Mouse (Mus musculus): Measurements from ENCODE around the gene Wdr93. TPM values are rescaled to one million over a fixed set of nuclear protein-coding genes. Genes with fewer than 3 reads are reported as not detected.

Wdr93 gene
- polyA plus RNA-seq, 1 experiment from 2014 or later = 0.34 TPM

GRCm38 (mm10) chr7:79729743-79730370 lies 13.1 kb upstream of the Wdr93 start:
- H3K36me3 ChIP-seq = no peaks in the 10 kb centered on the region
- H3K4me1 ChIP-seq = peaks cover 3% of the 10 kb centered on the region; the same call in 1 of the 2 replicates
- peaks cover 39% of the 10 kb centered on the region for H3K27me3 ChIP-seq
- WGBS = 67% methylated on average over 11 of the region's 11 CpGs
- no peak overlapping the region for H3K27ac ChIP-seq (replicated peaks)
- H3K9ac ChIP-seq (replicated peaks) = no peak overlapping the region
- H3K9me3 ChIP-seq = no peaks in the 10 kb centered on the region
- H3K4me3 ChIP-seq = no peak overlapping the region
- ATAC-seq (ENCODE audit: low FRiP score, low read depth) = no peak
- no peak overlapping the region for H3K4me2 ChIP-seq (replicated peaks)

GRCm38 (mm10) chr7:79731438-79731837 lies 11.5 kb upstream of the Wdr93 start:
- Histone ChIP-seq H3K9ac (replicated peaks) (no peak overlapping the region), H3K4me3 (no peak overlapping the region), H3K36me3 (no peaks in the 10 kb centered on the region), H3K4me1 (peaks cover 3% of the 10 kb centered on the region; the same call in 1 of the 2 replicates), H3K9me3 (no peaks in the 10 kb centered on the region), H3K4me2 (replicated peaks) (no peak overlapping the region), H3K27ac (replicated peaks) (no peak overlapping the region), H3K27me3 (peaks cover 30% of the 10 kb centered on the region)
- no peak for ATAC-seq (ENCODE audit: low FRiP score, low read depth)
- WGBS = 77% methylated on average over 13 of the region's 13 CpGs

GRCm38 (mm10) chr7:79732622-79733021 lies 10.3 kb upstream of the Wdr93 start, which contains the start of gene Plin1:
Gene Plin1 (minus strand): TSS chr7:79732903.
- ATAC-seq (ENCODE audit: low FRiP score, low read depth) = no peak
- Histone ChIP-seq H3K4me1 (peaks cover 3% of the 10 kb centered on the region; the same call in 1 of the 2 replicates), H3K4me3 (no peak within 1 kb of the TSS), H3K27ac (replicated peaks) (no peak within 1 kb of the TSS), H3K9ac (replicated peaks) (no peak within 1 kb of the TSS), H3K4me2 (replicated peaks) (no peak within 1 kb of the TSS), H3K36me3 (peaks cover 7% of the 10 kb centered on the region; the same call in 1 of the 2 replicates), H3K27me3 (peaks cover 20% of the 10 kb centered on the region), H3K9me3 (no peaks in the 10 kb centered on the region)
- WGBS = 58% methylated on average over 4 of the region's 4 CpGs

GRCm38 (mm10) chr7:79734563-79734962 lies 8.4 kb upstream of the Wdr93 start:
- ATAC-seq (ENCODE audit: low FRiP score, low read depth) = no peak
- Histone ChIP-seq H3K4me1 (no peaks in the 10 kb centered on the region), H3K36me3 (peaks cover 7% of the 10 kb centered on the region; the same call in 1 of the 2 replicates), H3K27ac (replicated peaks) (no peak overlapping the region), H3K9ac (replicated peaks) (no peak overlapping the region), H3K9me3 (no peaks in the 10 kb centered on the region), H3K27me3 (peaks cover 17% of the 10 kb centered on the region), H3K4me2 (replicated peaks) (no peak overlapping the region), H3K4me3 (no peak overlapping the region)
- 81% methylated on average over 8 of the region's 8 CpGs for WGBS

- Histone ChIP-seq H3K27ac (replicated peaks) (no peak overlapping the region), H3K4me1 (no peaks in the 10 kb centered on the region), H3K4me3 (no peak overlapping the region), H3K9me3 (no peaks in the 10 kb centered on the region), H3K27me3 (peaks cover 10% of the 10 kb centered on the region), H3K4me2 (replicated peaks) (no peak overlapping the region), H3K9ac (replicated peaks) (no peak overlapping the region), H3K36me3 (peaks cover 7% of the 10 kb centered on the region; the same call in 1 of the 2 replicates)
- 95% methylated on average over 14 of the region's 14 CpGs for WGBS
- ATAC-seq (ENCODE audit: low FRiP score, low read depth) = no peak
These were observed 6.5 kb upstream of the Wdr93 start for GRCm38 (mm10) chr7:79736511-79736910.

GRCm38 (mm10) chr7:79738913-79739312 lies 4.0 kb upstream of the Wdr93 start:
- Histone ChIP-seq H3K4me2 (replicated peaks) (no peak overlapping the region), H3K27me3 (no peaks in the 10 kb centered on the region), H3K9ac (replicated peaks) (no peak overlapping the region), H3K4me1 (peaks cover 4% of the 10 kb centered on the region; the same call in 1 of the 2 replicates), H3K9me3 (no peaks in the 10 kb centered on the region), H3K4me3 (no peak overlapping the region), H3K36me3 (peaks cover 7% of the 10 kb centered on the region; the same call in 1 of the 2 replicates), H3K27ac (replicated peaks) (no peak overlapping the region)
- 93% methylated on average over 2 of the region's 2 CpGs for WGBS
- no peak for ATAC-seq (ENCODE audit: low FRiP score, low read depth)

GRCm38 (mm10) chr7:79740279-79740678 lies 2.7 kb upstream of the Wdr93 start:
- no peak overlapping the region for H3K4me2 ChIP-seq (replicated peaks)
- ATAC-seq (ENCODE audit: low FRiP score, low read depth) = no peak
- no peak overlapping the region for H3K27ac ChIP-seq (replicated peaks)
- peaks cover 4% of the 10 kb centered on the region; the same call in 1 of the 2 replicates for H3K4me1 ChIP-seq
- no peaks in the 10 kb centered on the region for H3K9me3 ChIP-seq
- no peaks in the 10 kb centered on the region for H3K27me3 ChIP-seq
- H3K9ac ChIP-seq (replicated peaks) = no peak overlapping the region
- WGBS = 83% methylated on average over 4 of the region's 4 CpGs
- no peak overlapping the region for H3K4me3 ChIP-seq
- H3K36me3 ChIP-seq = peaks cover 7% of the 10 kb centered on the region; the same call in 1 of the 2 replicates

GRCm38 (mm10) chr7:79742277-79742658 lies 695 bp upstream of the Wdr93 start:
- Histone ChIP-seq H3K36me3 (peaks cover under 1% of the 10 kb centered on the region; the same call in 1 of the 2 replicates), H3K9ac (replicated peaks) (peak overlapping the region; percentile 54), H3K4me3 (peak overlapping the region; percentile 64), H3K27me3 (no peaks in the 10 kb centered on the region), H3K9me3 (no peaks in the 10 kb centered on the region), H3K4me1 (peaks cover 4% of the 10 kb centered on the region; the same call in 1 of the 2 replicates), H3K27ac (replicated peaks) (no peak overlapping the region), H3K4me2 (replicated peaks) (peak overlapping the region; percentile 91)
- no peak for ATAC-seq (ENCODE audit: low FRiP score, low read depth)
- WGBS = 27% methylated on average over 11 of the region's 11 CpGs

- Histone ChIP-seq H3K27ac (replicated peaks) (no peak overlapping the region), H3K4me1 (peaks cover 4% of the 10 kb centered on the region; the same call in 1 of the 2 replicates), H3K36me3 (no peaks in the 10 kb centered on the region), H3K4me2 (replicated peaks) (no peak overlapping the region), H3K9ac (replicated peaks) (no peak overlapping the region), H3K4me3 (no peak overlapping the region), H3K9me3 (no peaks in the 10 kb centered on the region), H3K27me3 (no peaks in the 10 kb centered on the region)
- ATAC-seq (ENCODE audit: low FRiP score, low read depth) = no peak
- 91% methylated on average over 9 of the region's 9 CpGs for WGBS
These were observed 1.1 kb downstream of the Wdr93 start for GRCm38 (mm10) chr7:79744051-79744450.

- no peak overlapping the region for H3K27ac ChIP-seq (replicated peaks)
- H3K36me3 ChIP-seq = no peaks in the 10 kb centered on the region
- ATAC-seq (ENCODE audit: low FRiP score, low read depth) = no peak
- no peaks in the 10 kb centered on the region for H3K9me3 ChIP-seq
- H3K4me1 ChIP-seq = peaks cover 4% of the 10 kb centered on the region; the same call in 1 of the 2 replicates
- no peak overlapping the region for H3K4me3 ChIP-seq
- H3K4me2 ChIP-seq (replicated peaks) = no peak overlapping the region
- H3K9ac ChIP-seq (replicated peaks) = no peak overlapping the region
- WGBS = 80% methylated on average over 5 of the region's 5 CpGs
- no peaks in the 10 kb centered on the region for H3K27me3 ChIP-seq
These were observed 1.6 kb downstream of the Wdr93 start for GRCm38 (mm10) chr7:79744585-79744984.

GRCm38 (mm10) chr7:79747659-79748058 lies 4.7 kb downstream of the Wdr93 start:
- WGBS = 87% methylated on average over 6 of the region's 6 CpGs
- H3K27ac ChIP-seq (replicated peaks) = no peak overlapping the region
- no peak overlapping the region for H3K9ac ChIP-seq (replicated peaks)
- H3K9me3 ChIP-seq = no peaks in the 10 kb centered on the region
- ATAC-seq (ENCODE audit: low FRiP score, low read depth) = no peak
- no peaks in the 10 kb centered on the region for H3K36me3 ChIP-seq
- no peak overlapping the region for H3K4me3 ChIP-seq
- H3K27me3 ChIP-seq = no peaks in the 10 kb centered on the region
- H3K4me2 ChIP-seq (replicated peaks) = no peak overlapping the region
- peaks cover 4% of the 10 kb centered on the region; the same call in 1 of the 2 replicates for H3K4me1 ChIP-seq

- no peaks in the 10 kb centered on the region for H3K36me3 ChIP-seq
- ATAC-seq (ENCODE audit: low FRiP score, low read depth) = no peak
- no peak overlapping the region for H3K4me3 ChIP-seq
- H3K27ac ChIP-seq (replicated peaks) = no peak overlapping the region
- H3K4me1 ChIP-seq = no peaks in the 10 kb centered on the region
- no peaks in the 10 kb centered on the region for H3K9me3 ChIP-seq
- no peaks in the 10 kb centered on the region for H3K27me3 ChIP-seq
- H3K4me2 ChIP-seq (replicated peaks) = no peak overlapping the region
- H3K9ac ChIP-seq (replicated peaks) = no peak overlapping the region
- WGBS = 84% methylated on average over 6 of the region's 6 CpGs
These were observed 6.5 kb downstream of the Wdr93 start for GRCm38 (mm10) chr7:79749511-79749910.
